Mouse (Mus musculus) liver, embryonic 14.5 days (tissue): ENCODE measurements around the gene Pgm2. TPM values are rescaled to one million over a fixed set of nuclear protein-coding genes. Genes with fewer than 3 reads are reported as not detected.
A peak's percentile ranks its signal among the peaks of the same experiment; 100 is the strongest.

Experiments used
- ATAC-seq: fragments of 200-750 bp; cut with Nextera tagmentation; 2 replicates; pipeline ENCODE4 v1.8.0; 2017; ENCODE audit warnings: moderate number of reproducible peaks, mild to moderate bottlenecking, moderate library complexity; ENCODE audit not compliant: insufficient read depth
- DNase-seq, 3 experiments: peaks; one replicate each; pipeline ENCODE4 v3.0.0-alpha.2; 2012 to 2013; ENCODE audit warnings: low read depth in 3 of 3, low spot score in 3 of 3
- H3K27ac ChIP-seq: fragments of 300-500 bp; sonication (generic); 2 replicates; pipeline ENCODE4 v1.5.1; 2014; ENCODE audit warnings: moderate library complexity, mild to moderate bottlenecking, control low read depth, inconsistent platforms
- H3K27me3 ChIP-seq: fragments of 300-500 bp; sonication (generic); 2 replicates; pipeline ENCODE4 v1.6.1; 2014; ENCODE audit warnings: mild to moderate bottlenecking, low read length, moderate library complexity; ENCODE audit not compliant: control insufficient read depth, insufficient read depth
- H3K36me3 ChIP-seq: fragments of 300-500 bp; sonication (generic); replicated peaks from 2 replicates; pipeline ENCODE4 v1.6.1; 2014; ENCODE audit warnings: low read depth; ENCODE audit not compliant: control insufficient read depth, insufficient read depth
- H3K4me1 ChIP-seq, 2 experiments: fragments of 200-500 bp in 1 of 2; fragments of 300-500 bp in 1 of 2; sonication (generic) in 1 of 2; replicated peaks; 2 replicates each; pipeline ENCODE4 v1.6.1; 2012 to 2014; ENCODE audit warnings: antibody characterized with exemption in 1 of 2, inconsistent platforms in 1 of 2, low read length in 1 of 2; ENCODE audit not compliant: control insufficient read depth in 2 of 2, insufficient read depth in 2 of 2
- H3K4me2 ChIP-seq: fragments of 300-500 bp; sonication (generic); 2 replicates; pipeline ENCODE4 v1.6.1; 2014; ENCODE audit warnings: low read depth, mild to moderate bottlenecking, control low read depth, moderate library complexity
- H3K4me3 ChIP-seq, 2 experiments: fragments of 200-500 bp in 1 of 2; fragments of 300-500 bp in 1 of 2; sonication (generic) in 1 of 2; 2 replicates each; pipeline ENCODE4 v1.5.1; 2012 to 2014; ENCODE audit warnings: low read depth in 2 of 2, low read length in 2 of 2, mild to moderate bottlenecking in 2 of 2, control low read depth in 1 of 2, inconsistent platforms in 1 of 2, moderate library complexity in 1 of 2; ENCODE audit not compliant: insufficient read depth in 1 of 2
- H3K9ac ChIP-seq: fragments of 300-500 bp; sonication (generic); replicated peaks from 2 replicates; pipeline ENCODE4 v1.6.1; 2014; ENCODE audit warnings: mild to moderate bottlenecking, control low read depth, moderate library complexity
- H3K9me3 ChIP-seq: fragments of 300-500 bp; sonication (generic); 2 replicates; pipeline ENCODE4 v1.6.1; 2016; ENCODE audit warnings: low read length, mixed read lengths; ENCODE audit not compliant: control insufficient read depth
- CTCF ChIP-seq: IDR thresholded peaks from 2 replicates; pipeline ENCODE4 v1.5.1; 2016; ENCODE audit warnings: antibody characterized with exemption, low read depth, control low read depth
- EP300 ChIP-seq: IDR thresholded peaks from 2 replicates; pipeline ENCODE4 v1.6.1; 2016; ENCODE audit warnings: antibody characterized with exemption, low read depth
- WGBS: fragments of 180-500 bp; shearing (Covaris S2); extraction: QIAGEN DNeasy Blood & Tissue Kit; methylation state at CpG from one replicate; pipeline ENCODE4 v1.1.7; 2014; ENCODE audit not compliant: insufficient replicate concordance; 5-methylcytosine and 5-hydroxymethylcytosine counted together
- polyA plus RNA-seq, 2 experiments: library from polyadenylated mRNA; depleted of rRNA in 1 of 2; stranded (reverse) in 1 of 2; unstranded in 1 of 2; fragments of >200 nt; fragmentation: Nextera tagmentation in 1 of 2; extraction: Ambion mirVana in 1 of 2; gene quantifications; 2 replicates each; pipeline versions ENCODE4 v1.2.1 to v1.2.3; 2012 to 2014

Gene Pgm2
- polyA plus RNA-seq, 2 experiments: 10.5 to 18.2 TPM

GRCm38 (mm10) chr5:64102717-64103075 lies 9.9 kb downstream of the Pgm2 start:
- no peaks in the 10 kb centered on the region for H3K9me3 ChIP-seq
- no peak overlapping the region for H3K4me3 ChIP-seq
- WGBS: 9% methylated on average over 7 of the region's 7 CpGs
- no peak overlapping the region for H3K9ac ChIP-seq
- ATAC-seq: peak; percentile 57; the same call in 1 of the 2 replicates
- TF ChIP-seq CTCF (no peak), EP300 (no peak)
- H3K4me2 ChIP-seq: no peak overlapping the region; the same call in 1 of the 2 replicates
- no peak for DNase-seq
- H3K27me3 ChIP-seq: no peaks in the 10 kb centered on the region
- peaks cover 0 to 11% of the 10 kb centered on the region in 2 experiments; a peak in 2 of 4 replicates for H3K4me1 ChIP-seq
- peaks cover 5% of the 10 kb centered on the region for H3K36me3 ChIP-seq
- no peak overlapping the region for H3K27ac ChIP-seq

- Histone ChIP-seq H3K9me3 (no peaks in the 10 kb centered on the region), H3K9ac (no peak overlapping the region), H3K4me3 (no peak overlapping the region), H3K4me1 (peaks cover 0 to 4% of the 10 kb centered on the region in 2 experiments; a peak in 2 of 4 replicates), H3K4me2 (no peak overlapping the region), H3K36me3 (peaks cover 7% of the 10 kb centered on the region), H3K27me3 (no peaks in the 10 kb centered on the region), H3K27ac (no peak overlapping the region)
- TF ChIP-seq EP300 (no peak), CTCF (no peak)
- DNase-seq (no peak), ATAC-seq (no peak)
- 76% methylated on average over 11 of the region's 11 CpGs for WGBS
Observed at GRCm38 (mm10) chr5:64107596-64108289, 15.0 kb downstream of the Pgm2 start.

DNA sequence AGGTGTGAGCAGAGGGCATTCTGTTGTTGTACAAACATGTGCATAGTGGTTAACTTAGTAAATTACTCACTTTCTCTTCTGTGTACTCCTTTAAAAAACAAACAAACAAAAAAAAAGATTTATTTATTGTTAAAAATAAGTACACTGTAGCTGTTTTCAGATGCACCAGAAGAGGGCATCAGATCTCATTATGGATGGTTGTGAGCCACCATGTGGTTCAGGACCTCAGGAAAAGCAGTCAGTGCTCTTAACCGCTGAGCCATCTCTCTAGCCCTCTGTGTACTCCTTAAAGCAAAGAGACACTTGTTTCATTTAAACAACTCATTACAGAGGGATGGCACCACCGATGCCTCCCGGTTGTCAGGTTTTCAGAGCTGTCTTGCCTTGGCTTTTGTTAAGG lies 16.5 kb downstream of the Pgm2 start:
- Histone ChIP-seq H3K4me3 (no peak overlapping the region), H3K4me2 (no peak overlapping the region), H3K36me3 (peaks cover 12% of the 10 kb centered on the region), H3K4me1 (no peaks in the 10 kb centered on the region), H3K27me3 (no peaks in the 10 kb centered on the region), H3K27ac (no peak overlapping the region), H3K9ac (no peak overlapping the region), H3K9me3 (no peaks in the 10 kb centered on the region)
- peak; percentile 38 for TF ChIP-seq CTCF
- no peak for TF ChIP-seq EP300
- 73% methylated on average over 3 of the region's 3 CpGs for WGBS
- no peak for DNase-seq
- no peak for ATAC-seq

- WGBS: 73% methylated on average over 3 of the region's 3 CpGs
- Histone ChIP-seq H3K9me3 (no peaks in the 10 kb centered on the region; the same call in 1 of the 2 replicates), H3K4me3 (no peak overlapping the region), H3K27me3 (no peaks in the 10 kb centered on the region), H3K4me2 (no peak overlapping the region), H3K9ac (no peak overlapping the region), H3K36me3 (peaks cover 21% of the 10 kb centered on the region), H3K4me1 (no peaks in the 10 kb centered on the region), H3K27ac (no peak overlapping the region)
- no peak for ATAC-seq
- DNase-seq: no peak
- TF ChIP-seq EP300 (no peak), CTCF (no peak)
Observed at GRCm38 (mm10) chr5:64112360-64112759, 19.6 kb downstream of the Pgm2 start.

- H3K27me3 ChIP-seq: no peaks in the 10 kb centered on the region
- ATAC-seq (no peak), DNase-seq (no peak)
- TF ChIP-seq CTCF (no peak), EP300 (no peak)
- no peak overlapping the region for H3K27ac ChIP-seq
- no peak overlapping the region for H3K9ac ChIP-seq
- H3K4me3 ChIP-seq: no peak overlapping the region
- no peaks in the 10 kb centered on the region for H3K4me1 ChIP-seq
- WGBS: 84% methylated on average over 6 of the region's 6 CpGs
- no peak overlapping the region for H3K4me2 ChIP-seq
- peaks cover 16% of the 10 kb centered on the region for H3K36me3 ChIP-seq
- H3K9me3 ChIP-seq: no peaks in the 10 kb centered on the region; the same call in 1 of the 2 replicates
Observed at GRCm38 (mm10) chr5:64114210-64114609, 21.5 kb downstream of the Pgm2 start.
